Mouse (Mus musculus) liver, embryonic 14.5 days (tissue): ENCODE results near the gene Tcstv3. TPM values are rescaled to one million over a fixed set of nuclear protein-coding genes. Genes with fewer than 3 reads are reported as not detected.
"Not testable (repeated sequence)": the region's sequence is repeated elsewhere in the genome, so short reads cannot be mapped to it uniquely, and the experiment has no call there.

ENCODE experiments used
- ATAC-seq: fragments of 200-750 bp; cut with Nextera tagmentation; 2 replicates; pipeline ENCODE4 v1.8.0; 2017; ENCODE audit warnings: moderate number of reproducible peaks, mild to moderate bottlenecking, moderate library complexity; ENCODE audit not compliant: insufficient read depth
- DNase-seq, 3 experiments: peaks; one replicate each; pipeline ENCODE4 v3.0.0-alpha.2; 2012 to 2013; ENCODE audit warnings: low read depth in 3 of 3, low spot score in 3 of 3
- H3K27ac ChIP-seq: fragments of 300-500 bp; sonication (generic); 2 replicates; pipeline ENCODE4 v1.5.1; 2014; ENCODE audit warnings: moderate library complexity, mild to moderate bottlenecking, control low read depth, inconsistent platforms
- H3K27me3 ChIP-seq: fragments of 300-500 bp; sonication (generic); 2 replicates; pipeline ENCODE4 v1.6.1; 2014; ENCODE audit warnings: mild to moderate bottlenecking, low read length, moderate library complexity; ENCODE audit not compliant: control insufficient read depth, insufficient read depth
- H3K36me3 ChIP-seq: fragments of 300-500 bp; sonication (generic); replicated peaks from 2 replicates; pipeline ENCODE4 v1.6.1; 2014; ENCODE audit warnings: low read depth; ENCODE audit not compliant: control insufficient read depth, insufficient read depth
- H3K4me1 ChIP-seq, 2 experiments: fragments of 200-500 bp in 1 of 2; fragments of 300-500 bp in 1 of 2; sonication (generic) in 1 of 2; replicated peaks; 2 replicates each; pipeline ENCODE4 v1.6.1; 2012 to 2014; ENCODE audit warnings: antibody characterized with exemption in 1 of 2, inconsistent platforms in 1 of 2, low read length in 1 of 2; ENCODE audit not compliant: control insufficient read depth in 2 of 2, insufficient read depth in 2 of 2
- H3K4me2 ChIP-seq: fragments of 300-500 bp; sonication (generic); 2 replicates; pipeline ENCODE4 v1.6.1; 2014; ENCODE audit warnings: low read depth, mild to moderate bottlenecking, control low read depth, moderate library complexity
- H3K4me3 ChIP-seq, 2 experiments: fragments of 200-500 bp in 1 of 2; fragments of 300-500 bp in 1 of 2; sonication (generic) in 1 of 2; 2 replicates each; pipeline ENCODE4 v1.5.1; 2012 to 2014; ENCODE audit warnings: low read depth in 2 of 2, low read length in 2 of 2, mild to moderate bottlenecking in 2 of 2, control low read depth in 1 of 2, inconsistent platforms in 1 of 2, moderate library complexity in 1 of 2; ENCODE audit not compliant: insufficient read depth in 1 of 2
- H3K9ac ChIP-seq: fragments of 300-500 bp; sonication (generic); replicated peaks from 2 replicates; pipeline ENCODE4 v1.6.1; 2014; ENCODE audit warnings: mild to moderate bottlenecking, control low read depth, moderate library complexity
- H3K9me3 ChIP-seq: fragments of 300-500 bp; sonication (generic); 2 replicates; pipeline ENCODE4 v1.6.1; 2016; ENCODE audit warnings: low read length, mixed read lengths; ENCODE audit not compliant: control insufficient read depth
- CTCF ChIP-seq: IDR thresholded peaks from 2 replicates; pipeline ENCODE4 v1.5.1; 2016; ENCODE audit warnings: antibody characterized with exemption, low read depth, control low read depth
- EP300 ChIP-seq: IDR thresholded peaks from 2 replicates; pipeline ENCODE4 v1.6.1; 2016; ENCODE audit warnings: antibody characterized with exemption, low read depth
- WGBS: fragments of 180-500 bp; shearing (Covaris S2); extraction: QIAGEN DNeasy Blood & Tissue Kit; methylation state at CpG from one replicate; pipeline ENCODE4 v1.1.7; 2014; ENCODE audit not compliant: insufficient replicate concordance; 5-methylcytosine and 5-hydroxymethylcytosine counted together
- polyA plus RNA-seq, 2 experiments: library from polyadenylated mRNA; depleted of rRNA in 1 of 2; stranded (reverse) in 1 of 2; unstranded in 1 of 2; fragments of >200 nt; fragmentation: Nextera tagmentation in 1 of 2; extraction: Ambion mirVana in 1 of 2; gene quantifications; 2 replicates each; pipeline versions ENCODE4 v1.2.1 to v1.2.3; 2012 to 2014

Tcstv3 gene
- polyA plus RNA-seq (2012; rRNA removed) (not detected in 2 replicates), polyA plus RNA-seq (2014; fragmentation: Nextera tagmentation; extraction: Ambion mirVana) (not detected in 2 replicates)

DNA sequence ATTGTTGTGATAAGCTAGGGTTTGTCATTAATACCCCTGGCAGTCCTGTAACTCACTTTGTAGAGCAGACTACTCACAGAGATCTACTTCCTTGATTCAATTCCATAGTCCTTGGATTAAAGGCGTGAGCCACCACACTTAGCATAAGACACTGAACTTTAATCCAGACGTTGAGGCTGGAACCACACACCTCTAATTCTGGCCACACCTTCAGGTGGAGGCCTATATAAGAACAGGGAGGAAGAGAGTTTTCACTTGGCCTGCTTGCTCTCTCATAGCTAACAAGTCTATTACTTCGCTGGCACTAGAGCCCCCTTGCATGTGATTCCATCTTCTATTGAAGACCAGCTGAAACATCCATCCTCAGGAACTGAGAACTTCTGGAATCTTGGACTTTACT lies at the start of gene Tcstv3:
TSS of gene Tcstv3 (plus strand) at position 301 of the 400 bp plus-strand sequence.
- H3K4me3 ChIP-seq, H3K27me3 ChIP-seq, H3K9me3 ChIP-seq, H3K36me3 ChIP-seq, H3K27ac ChIP-seq, H3K4me2 ChIP-seq, ATAC-seq, H3K9ac ChIP-seq, DNase-seq, H3K4me1 ChIP-seq: not testable (repeated sequence)
- 36% methylated on average over 3 of the region's 3 CpGs for WGBS

DNA sequence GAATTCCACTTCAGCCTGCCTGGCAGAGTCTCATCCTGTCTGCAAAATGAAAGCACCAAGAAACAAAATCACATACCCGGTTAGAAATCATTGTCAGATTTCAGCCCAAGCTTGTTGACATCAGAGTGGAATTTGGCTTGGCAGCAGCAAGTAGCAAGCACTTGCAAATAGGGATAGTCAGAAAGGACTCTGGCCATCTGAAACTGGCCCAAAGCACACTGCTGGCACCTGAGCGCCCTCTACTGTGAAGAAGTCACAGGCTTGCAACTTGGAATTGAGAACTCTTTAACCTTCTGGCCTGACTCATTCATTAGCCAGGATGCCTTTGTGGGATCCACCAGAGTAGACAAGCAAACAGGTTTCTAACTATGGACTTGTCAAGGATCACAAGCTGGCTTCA lies 38.8 kb upstream of the Tcstv3 start:
- WGBS = 22% methylated on average over 2 of the region's 2 CpGs
- H3K27ac ChIP-seq, H3K27me3 ChIP-seq, H3K4me1 ChIP-seq, H3K36me3 ChIP-seq, H3K9ac ChIP-seq, H3K9me3 ChIP-seq, H3K4me2 ChIP-seq, ATAC-seq, DNase-seq, H3K4me3 ChIP-seq: not testable (repeated sequence)
- peak; percentile 10; the same call in 1 of the 2 replicates for TF ChIP-seq CTCF

DNA sequence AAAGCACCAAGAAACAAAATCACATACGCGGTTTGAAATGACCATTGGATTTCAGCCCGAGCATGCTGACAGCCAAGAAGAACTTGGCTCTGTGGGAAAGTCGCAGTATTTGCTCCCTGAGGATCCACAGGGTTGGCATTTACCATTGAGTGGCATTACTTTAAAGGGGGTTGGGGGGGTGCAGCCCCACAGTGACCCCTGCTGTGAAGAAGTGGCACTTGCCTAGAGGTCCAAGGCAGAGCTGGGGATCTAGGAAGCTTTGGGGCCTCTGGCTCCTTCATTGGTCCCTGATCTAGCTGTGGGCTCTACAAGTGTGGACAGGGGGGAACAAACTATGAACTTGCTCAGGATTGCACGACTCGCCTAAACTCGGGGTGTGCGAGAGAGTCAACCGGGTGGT lies 37.9 kb upstream of the Tcstv3 start:
- Histone ChIP-seq H3K27ac (no peak overlapping the region), H3K4me3 (no peak overlapping the region), H3K36me3 (no peaks in the 10 kb centered on the region), H3K27me3 (no peaks in the 10 kb centered on the region), H3K4me2 (no peak overlapping the region), H3K9me3 (no peaks in the 10 kb centered on the region), H3K4me1 (no peaks in the 10 kb centered on the region), H3K9ac (no peak overlapping the region)
- WGBS = 69% methylated on average over 9 of the region's 9 CpGs
- no peak for DNase-seq
- no peak for TF ChIP-seq EP300
- TF ChIP-seq CTCF = no peak
- no peak for ATAC-seq

DNA sequence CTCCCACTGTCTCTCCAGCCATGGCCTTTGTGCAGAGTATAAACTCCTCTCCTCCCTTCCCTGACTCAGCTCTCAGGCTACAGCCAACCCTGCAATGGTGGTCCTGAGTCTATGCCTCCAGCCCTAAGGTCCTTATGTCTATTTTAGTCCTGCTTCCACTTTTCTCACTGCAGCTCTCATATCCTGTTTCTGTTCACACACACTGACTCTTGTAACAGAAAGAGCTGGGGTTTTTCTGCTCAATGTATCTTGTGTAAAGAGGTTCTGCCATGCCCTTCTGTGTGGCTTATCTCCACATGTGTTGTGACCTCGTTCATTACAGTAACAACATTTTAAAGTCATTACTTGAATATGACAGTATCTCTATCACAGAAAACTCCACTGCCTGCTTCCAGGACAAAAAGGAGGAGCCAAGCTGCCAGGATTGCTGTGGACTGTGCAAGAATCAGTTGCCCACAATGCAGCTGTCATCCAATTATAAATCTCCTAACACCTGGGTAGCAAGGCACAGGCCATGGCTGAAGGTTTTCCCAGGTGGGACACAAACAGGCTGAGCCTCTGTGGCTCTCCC lies 17.3 kb upstream of the Tcstv3 start:
- no peak overlapping the region for H3K9ac ChIP-seq
- TF ChIP-seq CTCF = no peak
- no peak for TF ChIP-seq EP300
- WGBS = 23% methylated on average over 1 of the region's 1 CpGs
- H3K4me2 ChIP-seq = no peak overlapping the region
- H3K4me1 ChIP-seq = no peaks in the 10 kb centered on the region
- ATAC-seq (no peak), DNase-seq (no peak)
- no peaks in the 10 kb centered on the region for H3K36me3 ChIP-seq
- no peak overlapping the region for H3K4me3 ChIP-seq
- no peaks in the 10 kb centered on the region for H3K9me3 ChIP-seq
- no peaks in the 10 kb centered on the region for H3K27me3 ChIP-seq
- H3K27ac ChIP-seq = no peak overlapping the region

DNA sequence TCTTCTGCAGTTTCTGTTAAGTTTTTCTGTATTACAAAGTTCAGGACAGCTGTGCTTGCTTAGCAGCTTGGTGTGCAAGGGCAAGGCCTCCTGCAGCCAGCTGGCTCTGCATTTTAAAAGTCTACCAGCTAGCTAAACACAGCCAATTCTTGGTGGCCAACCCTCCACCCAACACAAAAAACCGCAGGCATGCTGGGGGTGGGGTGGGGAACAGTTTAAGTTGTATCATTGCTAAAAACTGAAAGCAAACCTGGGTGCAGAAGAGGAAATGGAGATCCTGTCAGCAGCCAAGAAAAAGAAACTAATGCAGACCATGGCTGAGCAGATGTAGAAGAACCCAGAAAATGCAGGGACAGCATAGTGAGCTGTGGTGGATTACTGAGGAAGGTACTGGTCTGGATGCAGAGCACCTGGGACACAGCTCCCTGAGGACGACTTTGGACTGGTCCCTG lies 16.7 kb upstream of the Tcstv3 start, which contains the start of gene BC147527:
TSS of gene BC147527 (plus strand) at position 402 of the 452 bp plus-strand sequence.
- Histone ChIP-seq H3K27me3 (no peaks in the 10 kb centered on the region), H3K27ac (no peak within 1 kb of the TSS), H3K4me3 (no peak within 1 kb of the TSS), H3K4me2 (no peak within 1 kb of the TSS), H3K9ac (no peak within 1 kb of the TSS), H3K4me1 (no peaks in the 10 kb centered on the region), H3K36me3 (no peaks in the 10 kb centered on the region), H3K9me3 (no peaks in the 10 kb centered on the region)
- ATAC-seq (no peak), DNase-seq (no peak)
- TF ChIP-seq EP300 (no peak), CTCF (no peak)
- 25% methylated on average over 2 of the region's 2 CpGs for WGBS
